Mouse (Mus musculus): ENCODE data around the gene Tedc1. TPM values are rescaled to one million over a fixed set of nuclear protein-coding genes. Genes with fewer than 3 reads are reported as not detected.

Tedc1 gene
- under 1 TPM; 0.56 to 0.67 TPM for total RNA-seq (2021)
- long read RNA-seq, experiment 1, result 0 reads
- long read RNA-seq, experiment 2, result 0 reads

DNA sequence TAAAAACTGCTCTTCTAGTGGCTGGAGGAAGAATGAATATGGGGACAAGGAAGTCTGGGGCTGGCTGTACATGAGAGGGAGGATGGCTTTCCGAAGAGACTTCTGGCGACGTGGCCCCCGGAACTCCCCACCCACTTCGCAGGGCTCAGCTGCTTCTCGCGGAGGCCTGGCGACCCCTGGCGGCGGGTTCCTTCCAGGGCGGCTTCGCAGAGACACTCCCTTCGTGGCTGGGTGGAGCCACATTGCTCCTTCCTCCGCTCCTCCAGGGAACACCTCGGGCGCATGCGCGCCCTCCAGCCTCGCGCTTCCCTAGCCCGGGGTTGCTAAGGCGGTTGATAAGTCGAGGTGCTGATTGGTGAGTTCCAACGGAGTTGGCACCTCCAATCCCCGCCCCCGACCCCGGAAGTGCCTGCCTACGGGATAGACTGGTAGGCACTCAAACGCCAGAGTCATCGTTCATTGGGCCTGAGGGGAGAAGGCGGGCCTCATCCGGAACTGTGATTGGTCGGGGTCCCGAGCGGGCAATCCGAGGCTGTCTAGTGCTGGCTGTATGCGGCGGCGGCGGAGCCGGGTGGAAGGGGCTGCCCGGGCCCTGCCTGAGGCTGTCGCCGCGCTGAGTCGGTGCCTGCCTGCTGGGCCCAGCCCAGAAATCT, at the start of gene Tedc1:
Tedc1 (plus strand) TSS at position 535 of the 653 bp plus-strand sequence.
- intact Hi-C loops (cut with DNase I), result loop anchor here (1.0 kb wide), 1 partner anchor 37 kb away; no protein-coding TSS in a partner anchor
- peak; percentile 98 to 100 for DNase-seq

- DNase-seq, result no peak
- intact Hi-C loops (cut with DNase I), result no loop called here
These were observed 48.6 kb upstream of the Tedc1 start for GRCm38 (mm10) chr12:113107431-113108124.

DNA sequence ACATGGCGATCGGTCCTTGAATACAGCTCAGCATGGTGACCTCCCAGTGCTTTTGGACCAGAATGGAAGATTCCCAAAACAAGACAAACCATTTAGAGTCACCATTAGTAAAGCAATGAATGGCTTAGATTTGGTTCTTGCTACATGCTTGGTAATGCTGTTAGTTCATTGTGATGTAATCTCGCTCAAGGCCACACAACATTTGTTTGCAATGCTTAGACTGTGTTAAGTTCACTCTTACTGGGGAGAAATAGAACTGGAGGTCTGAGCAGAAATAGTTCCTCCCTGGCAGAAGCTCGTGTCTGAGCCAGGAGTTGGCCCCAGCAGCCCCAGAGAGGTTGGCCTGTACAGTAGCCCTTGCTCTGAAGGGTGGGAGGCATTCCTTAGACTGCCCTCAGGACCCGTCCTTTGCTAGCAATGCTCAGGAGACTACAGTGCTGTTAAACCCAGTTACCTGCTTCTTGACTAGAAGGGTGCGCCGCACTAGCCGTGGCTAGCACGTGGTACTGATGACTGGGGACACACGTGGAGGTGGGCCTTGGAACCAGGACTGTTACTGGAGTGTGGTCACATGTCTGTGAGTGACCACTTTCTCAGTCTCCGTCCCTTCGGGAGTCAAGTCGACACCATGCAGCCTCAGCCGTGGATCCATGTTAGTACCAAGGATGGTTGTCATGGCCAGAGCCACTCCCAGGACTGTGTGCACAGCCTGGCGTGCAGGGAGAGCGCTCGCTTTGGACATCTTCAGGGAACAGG, 47.5 kb upstream of the Tedc1 start:
- intact Hi-C loops (cut with DNase I), result no loop called here
- DNase-seq, result no peak

DNA sequence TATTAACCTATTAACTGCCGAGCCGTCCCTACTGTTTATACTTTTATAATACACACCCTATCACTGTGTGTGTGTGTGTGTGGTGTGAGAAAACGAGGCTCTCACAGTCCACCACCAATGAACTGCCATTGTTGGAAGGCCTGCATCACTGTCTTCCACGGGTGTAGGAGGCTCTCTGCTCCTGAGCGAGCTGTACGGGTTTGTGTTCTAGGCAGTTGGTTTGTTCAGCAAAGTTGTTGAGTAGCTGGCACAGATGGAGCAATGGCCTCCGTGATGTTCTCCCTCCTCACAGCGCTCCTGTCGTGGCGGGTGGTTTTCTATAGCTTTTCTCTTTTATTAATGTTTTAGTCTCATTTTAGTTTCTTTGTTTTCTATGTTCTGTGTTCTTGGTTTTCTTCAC, 46.4 kb upstream of the Tedc1 start:
- no peak for DNase-seq
- intact Hi-C loops (cut with DNase I), result no loop called here

GRCm38 (mm10) chr12:113114141-113114540, 42.1 kb upstream of the Tedc1 start:
- intact Hi-C loops (cut with DNase I), result no loop called here
- no peak for DNase-seq

DNA sequence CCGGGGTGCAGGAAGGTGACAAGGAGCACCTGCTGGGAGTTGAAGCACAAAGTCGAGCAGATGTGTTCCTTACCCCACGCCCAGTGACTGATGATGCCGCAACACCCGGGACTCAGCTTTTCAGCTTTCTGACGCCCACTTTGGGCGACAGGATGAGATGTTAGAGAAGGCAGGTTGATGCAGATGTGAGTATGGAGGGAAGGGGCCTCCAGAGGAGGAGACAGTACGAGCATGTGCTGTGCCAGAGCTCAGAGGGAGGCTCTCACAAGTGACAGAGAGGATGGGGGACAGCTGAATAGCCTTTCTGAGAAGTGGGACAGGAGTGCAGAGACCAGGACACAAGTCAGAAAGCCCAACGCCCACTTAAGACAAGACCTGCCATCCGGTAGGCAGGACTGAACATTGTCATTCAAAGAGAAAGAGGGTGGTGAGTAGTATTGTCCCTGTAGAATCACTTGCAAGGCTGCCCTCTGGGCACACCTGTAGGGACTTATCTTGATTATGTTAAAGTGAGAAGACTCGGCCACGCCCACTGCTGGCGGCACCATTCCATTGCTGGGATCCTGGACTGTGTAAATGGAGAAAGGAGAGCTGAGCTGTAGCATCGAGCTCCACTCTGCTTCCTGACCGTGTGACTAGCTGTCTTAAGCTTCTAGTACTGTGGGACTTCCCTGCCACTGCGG, 41.2 kb upstream of the Tedc1 start:
- DNase-seq, result no peak
- intact Hi-C loops (cut with DNase I), result no loop called here

- intact Hi-C loops (cut with DNase I), result loop anchor here (1.0 kb wide), 1 partner anchor 36 kb away; no protein-coding TSS in a partner anchor
- peak; percentile 75 to 83 for DNase-seq
These were observed 36.5 kb upstream of the Tedc1 start for GRCm38 (mm10) chr12:113119516-113120410.

DNA sequence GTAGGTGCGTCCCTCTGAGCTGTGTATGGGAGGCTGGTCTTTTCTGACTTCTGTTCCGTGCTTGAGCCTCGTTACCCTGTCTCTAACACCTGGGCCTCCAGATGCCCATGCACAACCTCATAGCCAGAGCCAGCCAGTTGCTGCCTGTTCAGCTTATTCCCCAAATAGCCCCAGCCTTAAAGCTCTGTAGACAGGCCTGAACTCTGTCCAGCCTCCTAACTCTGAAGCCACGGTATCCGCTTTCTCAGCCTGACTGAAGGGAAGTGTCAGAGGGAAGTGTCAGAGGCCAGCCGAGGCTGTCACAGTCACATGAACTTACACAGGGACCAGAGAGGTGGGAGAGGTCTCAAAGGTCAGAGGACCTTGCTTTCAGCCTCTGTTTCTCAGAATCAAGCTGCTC, 31.5 kb upstream of the Tedc1 start:
- intact Hi-C loops (cut with DNase I), result no loop called here
- no peak for DNase-seq

GRCm38 (mm10) chr12:113130732-113131131, 25.5 kb upstream of the Tedc1 start:
- DNase-seq, result no peak
- intact Hi-C loops (cut with DNase I), result no loop called here

- intact Hi-C loops (cut with DNase I), result no loop called here
- DNase-seq, result no peak
These were observed 24.6 kb upstream of the Tedc1 start for GRCm38 (mm10) chr12:113131601-113132000.

- peak in 1 of 2 experiments; percentile 60 for DNase-seq
- intact Hi-C loops (cut with DNase I), result no loop called here
These were observed 23.7 kb upstream of the Tedc1 start for GRCm38 (mm10) chr12:113132567-113132966.

DNA sequence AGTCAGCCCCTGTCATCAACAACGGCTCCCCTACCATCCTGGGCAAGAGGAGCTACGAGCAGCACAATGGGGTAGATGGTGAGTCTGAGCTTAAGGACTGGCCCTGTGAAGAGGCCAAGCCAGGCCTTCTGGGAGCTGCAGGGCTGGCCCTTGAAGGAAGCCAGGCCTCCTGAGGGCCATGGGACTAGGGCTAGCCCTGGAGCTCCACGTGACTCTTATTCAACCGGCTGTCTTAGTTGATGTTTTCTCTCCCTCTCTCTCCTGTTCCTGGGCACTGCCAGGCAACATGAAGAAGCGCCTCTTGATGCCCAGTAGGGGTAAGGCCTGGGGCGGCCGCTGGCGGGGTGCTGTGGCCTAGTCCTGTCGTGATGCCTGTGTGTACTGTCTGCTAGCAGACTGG, 23.0 kb upstream of the Tedc1 start:
- DNase-seq, result no peak
- intact Hi-C loops (cut with DNase I), result no loop called here

GRCm38 (mm10) chr12:113133861-113134403, 22.3 kb upstream of the Tedc1 start:
- intact Hi-C loops (cut with DNase I), result no loop called here
- no peak for DNase-seq

GRCm38 (mm10) chr12:113134502-113134901, 21.7 kb upstream of the Tedc1 start:
- intact Hi-C loops (cut with DNase I), result no loop called here
- DNase-seq, result no peak

- intact Hi-C loops (cut with DNase I), result no loop called here
- no peak for DNase-seq
These were observed 20.8 kb upstream of the Tedc1 start for GRCm38 (mm10) chr12:113135401-113135800.

GRCm38 (mm10) chr12:113136492-113137020, 19.7 kb upstream of the Tedc1 start:
- DNase-seq, result no peak
- intact Hi-C loops (cut with DNase I), result no loop called here

DNA sequence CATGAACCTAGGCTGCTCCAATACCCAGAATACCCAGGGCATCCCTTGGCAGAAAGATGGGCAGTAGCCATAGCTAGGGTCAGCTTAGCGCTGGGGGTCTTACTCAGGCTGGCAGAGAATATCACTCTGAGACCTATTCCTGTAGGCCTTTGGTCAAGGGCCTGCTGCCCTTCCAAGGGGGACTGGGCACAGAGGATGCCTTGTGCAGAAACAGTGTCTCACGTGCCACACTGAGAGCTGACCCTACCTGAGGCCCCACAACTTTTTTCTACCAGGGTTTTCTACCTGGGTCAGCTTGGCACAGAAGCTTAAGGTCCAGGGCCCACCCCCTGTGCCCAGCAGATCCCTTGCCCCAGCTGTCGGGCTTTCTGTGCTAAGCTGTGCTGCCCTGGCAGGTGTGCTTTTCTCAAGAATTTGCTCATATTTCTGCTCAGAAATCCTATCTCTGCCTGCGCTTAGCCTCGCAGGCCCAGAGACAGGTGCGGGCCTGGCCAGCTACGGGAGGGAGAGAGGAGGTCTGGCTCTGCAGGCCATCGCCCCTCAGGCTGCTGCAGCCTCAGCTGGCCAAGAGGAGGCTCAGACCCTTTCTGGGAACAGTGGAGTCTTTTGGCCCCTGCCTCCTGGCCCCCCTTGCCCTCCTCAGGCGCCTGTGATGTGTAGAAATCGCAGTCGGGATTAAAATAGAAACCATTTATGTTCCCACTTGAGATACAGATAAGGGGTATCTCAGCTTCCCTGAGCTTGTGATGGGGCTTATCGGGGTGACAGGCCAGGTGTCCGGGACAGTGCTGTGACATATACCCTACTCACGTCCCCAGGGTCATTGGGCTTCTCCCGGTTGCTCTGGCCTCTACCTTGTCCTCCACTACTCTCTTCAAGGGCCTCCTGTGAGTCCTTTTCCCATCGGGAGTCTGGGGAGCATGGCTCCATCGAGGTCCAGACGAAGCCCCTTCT, 18.7 kb upstream of the Tedc1 start:
- intact Hi-C loops (cut with DNase I), result no loop called here
- no peak for DNase-seq

DNA sequence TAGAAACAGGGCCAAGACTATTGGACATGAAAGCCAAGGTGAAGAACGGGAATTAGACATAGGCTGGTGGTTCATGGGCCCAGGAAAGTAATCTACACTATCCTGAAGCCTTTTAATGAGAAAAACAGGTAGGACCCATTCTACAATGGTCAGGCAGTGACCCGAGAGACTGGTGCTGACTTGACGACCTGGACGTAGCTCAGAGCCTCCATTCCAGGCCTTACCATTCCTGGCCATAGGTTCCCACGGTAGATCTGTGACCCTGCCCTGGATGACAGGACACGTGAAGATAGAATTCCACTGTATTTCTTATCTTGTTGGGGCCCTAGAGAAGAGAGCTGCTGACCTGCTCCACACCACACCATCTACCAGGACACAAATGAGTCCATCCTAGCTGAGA, 17.9 kb upstream of the Tedc1 start:
- intact Hi-C loops (cut with DNase I), result no loop called here
- no peak for DNase-seq

All from gastrocnemius, postnatal 36 days (tissue).